Mouse (Mus musculus): Measurements from ENCODE around the gene Slc51b. TPM values are rescaled to one million over a fixed set of nuclear protein-coding genes. Genes with fewer than 3 reads are reported as not detected.

Gene Slc51b
- not detected in 2 replicates for polyA plus RNA-seq (2015; fragmentation: Nextera tagmentation; extraction: Ambion mirVana)

DNA sequence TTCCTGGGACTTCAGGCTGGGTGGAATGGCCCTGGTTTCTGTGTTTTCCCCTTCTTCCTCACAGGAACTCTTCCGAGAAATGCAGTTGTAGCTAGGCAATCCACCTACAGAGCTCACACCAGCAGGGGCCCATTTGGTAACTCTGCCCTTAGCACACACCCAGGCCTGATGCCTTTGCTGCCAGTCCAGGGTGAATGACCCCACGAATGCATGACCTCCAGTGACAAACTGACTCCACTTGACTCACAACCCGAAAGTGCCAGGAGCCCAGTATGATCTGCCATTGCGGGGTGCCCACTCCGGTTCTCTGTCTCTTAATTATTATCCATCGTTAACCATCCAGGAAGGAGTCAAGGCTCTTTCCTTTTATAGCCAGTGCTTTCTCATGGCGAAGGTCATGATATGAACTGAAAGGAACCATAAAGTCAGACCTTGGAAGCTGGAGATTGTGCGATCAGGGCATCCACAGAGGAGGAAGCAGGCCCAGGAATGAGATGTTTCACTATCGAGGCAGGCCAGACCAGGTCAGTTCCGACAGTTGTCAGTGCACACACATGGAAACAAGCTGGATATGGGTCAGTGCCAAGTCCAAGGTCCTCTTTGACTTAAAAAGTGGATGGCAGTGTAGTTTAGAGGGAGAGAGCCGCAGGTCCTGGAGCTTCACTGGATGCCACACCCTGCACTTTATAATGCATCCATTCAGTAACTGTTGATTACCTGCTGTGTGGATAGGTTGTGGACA lies at the start of gene Slc51b:
Slc51b (minus strand) TSS at position 196 of the 742 bp plus-strand sequence.
- Histone ChIP-seq H3K9ac (no peak within 1 kb of the TSS), H3K9me3 (replicated peaks) (no peaks in the 10 kb centered on the region), H3K36me3 (ENCODE audit: poor library complexity, severe bottlenecking) (no peaks in the 10 kb centered on the region), H3K4me1 (no peaks in the 10 kb centered on the region), H3K4me3 (no peak within 1 kb of the TSS), H3K4me2 (no peak within 1 kb of the TSS), H3K27ac (no peak within 1 kb of the TSS), H3K27me3 (no peaks in the 10 kb centered on the region)
- ATAC-seq, result no peak
- 79% methylated on average over 11 of the region's 11 CpGs for whole genome bisulfite sequencing

DNA sequence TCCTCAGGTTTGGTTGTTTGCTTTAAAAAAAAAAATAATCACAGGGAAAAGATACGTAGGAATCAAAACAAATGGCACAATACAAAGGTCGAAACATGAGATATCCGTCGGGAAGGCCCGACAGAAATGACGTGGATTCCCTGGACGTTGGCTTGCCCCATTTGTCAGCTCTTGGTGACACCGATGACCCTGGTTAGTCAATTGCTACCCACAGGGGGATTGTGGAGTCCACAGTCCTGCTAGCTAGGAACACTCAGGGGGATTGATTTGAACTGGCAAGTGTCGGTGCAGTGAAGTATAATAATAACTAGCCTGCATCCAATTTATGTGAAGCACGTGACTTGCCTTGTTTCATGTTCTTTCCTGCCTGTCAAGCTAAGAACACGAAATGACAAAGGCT lies 44.9 kb upstream of the Slc51b start:
- Histone ChIP-seq H3K27me3 (no peaks in the 10 kb centered on the region), H3K4me3 (no peak overlapping the region), H3K9ac (no peak overlapping the region; the same call in 1 of the 2 replicates), H3K4me2 (no peak overlapping the region), H3K9me3 (replicated peaks) (no peaks in the 10 kb centered on the region), H3K27ac (no peak overlapping the region), H3K36me3 (ENCODE audit: poor library complexity, severe bottlenecking) (peaks cover 64% of the 10 kb centered on the region), H3K4me1 (peaks cover 8% of the 10 kb centered on the region)
- WGBS, result 83% methylated on average over 11 of the region's 11 CpGs
- ATAC-seq, result no peak

DNA sequence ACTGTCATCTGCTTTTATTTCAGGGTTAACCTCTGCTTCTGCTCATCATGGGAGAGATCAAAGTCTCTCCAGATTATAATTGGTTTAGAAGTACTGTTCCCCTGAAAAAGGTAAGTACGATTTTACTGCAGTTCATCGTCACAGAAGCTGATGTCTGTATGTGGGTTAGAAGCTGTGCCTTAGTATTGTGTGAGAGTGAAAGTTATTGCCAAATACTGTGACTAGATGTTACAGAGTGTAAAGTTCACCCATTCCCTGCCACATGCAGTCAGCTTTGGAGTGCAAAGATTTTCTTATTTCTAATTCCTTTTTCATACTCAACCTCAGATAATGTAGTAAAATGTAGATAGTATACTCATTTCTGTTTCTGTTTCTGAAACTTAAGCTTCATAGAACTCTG lies 42.5 kb upstream of the Slc51b start:
- 96% methylated on average over 2 of the region's 2 CpGs for WGBS
- H3K27ac ChIP-seq, result no peak overlapping the region
- H3K4me3 ChIP-seq, result no peak overlapping the region
- no peak for ATAC-seq
- H3K9me3 ChIP-seq (replicated peaks), result no peaks in the 10 kb centered on the region
- H3K4me2 ChIP-seq, result no peak overlapping the region
- H3K9ac ChIP-seq, result no peak overlapping the region
- H3K36me3 ChIP-seq (ENCODE audit: poor library complexity, severe bottlenecking), result peaks cover 46% of the 10 kb centered on the region
- no peaks in the 10 kb centered on the region for H3K27me3 ChIP-seq
- H3K4me1 ChIP-seq, result peaks cover 21% of the 10 kb centered on the region

DNA sequence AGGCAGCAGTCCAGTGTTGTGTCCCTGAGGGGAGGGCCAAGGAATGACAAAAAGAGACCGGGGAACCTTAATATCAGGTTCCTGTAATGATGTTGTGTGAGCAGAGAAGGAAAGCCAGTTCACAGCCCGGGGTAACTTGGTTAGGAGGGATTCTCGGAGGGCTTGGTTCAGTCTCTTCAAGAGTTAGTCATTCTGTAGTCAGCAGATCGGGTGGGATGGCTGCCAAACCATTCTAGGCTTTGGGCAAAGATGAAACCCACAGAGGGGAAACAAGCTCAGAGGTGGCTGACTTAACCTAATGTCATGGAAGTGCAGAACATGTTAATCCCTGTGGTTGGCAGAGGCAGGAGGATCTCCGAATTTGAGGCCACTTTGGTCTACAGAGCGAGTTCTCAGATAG lies 41.4 kb upstream of the Slc51b start:
- Histone ChIP-seq H3K4me2 (no peak overlapping the region), H3K36me3 (ENCODE audit: poor library complexity, severe bottlenecking) (peaks cover 35% of the 10 kb centered on the region), H3K27ac (no peak overlapping the region), H3K4me1 (peaks cover 24% of the 10 kb centered on the region), H3K4me3 (no peak overlapping the region), H3K9me3 (replicated peaks) (no peaks in the 10 kb centered on the region), H3K27me3 (no peaks in the 10 kb centered on the region), H3K9ac (no peak overlapping the region)
- whole genome bisulfite sequencing, result 95% methylated on average over 6 of the region's 6 CpGs
- no peak for ATAC-seq

DNA sequence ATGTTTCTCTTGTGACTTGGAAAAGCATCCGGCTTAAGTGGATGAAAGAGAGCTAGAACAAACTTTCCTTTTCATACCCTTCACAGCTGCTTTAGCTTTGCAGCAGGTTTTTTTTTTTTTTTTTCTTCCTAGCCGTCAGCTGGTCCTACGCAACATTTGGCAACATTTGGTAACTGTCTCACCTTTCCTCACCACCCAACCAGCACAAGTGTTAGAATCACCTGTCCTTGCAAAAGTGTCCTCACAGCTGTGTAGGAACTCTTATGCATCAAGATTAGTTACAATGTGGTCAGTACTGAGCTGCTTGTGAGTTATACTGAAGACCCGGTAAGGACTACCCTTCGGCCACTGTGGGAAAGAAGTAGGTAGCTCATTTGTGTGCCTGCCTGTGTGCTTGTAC lies 39.8 kb upstream of the Slc51b start:
- H3K4me2 ChIP-seq, result no peak overlapping the region

DNA sequence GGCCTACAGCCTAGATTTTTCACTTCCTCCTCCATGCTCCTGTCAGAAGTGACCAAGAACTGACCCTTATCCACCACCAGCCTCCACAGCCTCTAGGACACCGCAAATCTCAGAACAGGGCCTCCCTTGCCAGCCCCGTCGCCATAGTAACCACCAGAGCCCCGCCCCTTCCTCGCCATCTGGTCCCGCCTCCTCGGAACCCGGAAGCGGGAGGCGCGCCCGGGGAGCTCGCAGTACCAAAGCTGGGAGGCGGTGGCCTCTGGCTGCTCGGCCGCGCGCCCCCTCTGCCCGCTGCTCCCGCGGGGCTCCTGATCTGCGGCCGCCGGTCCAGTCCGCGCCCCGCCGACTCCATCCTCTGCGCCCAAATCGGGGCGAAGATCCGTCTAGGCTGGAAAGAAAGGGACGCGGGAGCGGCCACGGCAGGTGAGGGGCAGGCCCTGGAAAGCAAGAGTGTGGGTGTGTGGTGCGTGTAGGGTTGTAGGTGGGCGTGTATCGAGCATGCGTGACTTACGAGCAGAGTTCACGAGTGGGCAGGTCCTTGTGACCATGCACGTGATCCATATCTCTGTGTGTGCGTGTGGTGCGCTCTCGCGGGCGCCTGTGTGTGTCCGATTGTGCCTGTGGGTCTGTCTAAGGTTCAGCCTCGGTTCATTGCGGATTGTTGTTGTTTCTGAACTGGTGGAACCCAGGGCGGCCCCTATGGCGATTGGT lies 38.1 kb upstream of the Slc51b start, which contains the start of gene Spg21:
Spg21 (plus strand) TSS at position 216 of the 711 bp plus-strand sequence.
- under 1% methylated on average over 49 of the region's 53 CpGs for WGBS
- no peaks in the 10 kb centered on the region for H3K9me3 ChIP-seq (replicated peaks)
- H3K4me1 ChIP-seq, result peaks cover 24% of the 10 kb centered on the region
- peak; percentile 97 for ATAC-seq
- H3K4me2 ChIP-seq, result peak within 1 kb of the TSS; percentile 71
- peak within 1 kb of the TSS; percentile 86 for H3K9ac ChIP-seq
- H3K27ac ChIP-seq, result peak within 1 kb of the TSS; percentile 77
- peaks cover 11% of the 10 kb centered on the region for H3K36me3 ChIP-seq (ENCODE audit: poor library complexity, severe bottlenecking)
- H3K27me3 ChIP-seq, result no peaks in the 10 kb centered on the region
- H3K4me3 ChIP-seq, result peak within 1 kb of the TSS; percentile 86

More for the DNA sequence above, 39.8 kb upstream of the Slc51b start:
- H3K4me3 ChIP-seq, result no peak overlapping the region
- H3K4me1 ChIP-seq, result peaks cover 24% of the 10 kb centered on the region
- H3K27me3 ChIP-seq, result no peaks in the 10 kb centered on the region
- H3K36me3 ChIP-seq (ENCODE audit: poor library complexity, severe bottlenecking), result peaks cover 24% of the 10 kb centered on the region
- no peak overlapping the region for H3K27ac ChIP-seq
- no peaks in the 10 kb centered on the region for H3K9me3 ChIP-seq (replicated peaks)
- H3K9ac ChIP-seq, result no peak overlapping the region
- 80% methylated on average over 5 of the region's 5 CpGs for WGBS
- no peak for ATAC-seq

DNA sequence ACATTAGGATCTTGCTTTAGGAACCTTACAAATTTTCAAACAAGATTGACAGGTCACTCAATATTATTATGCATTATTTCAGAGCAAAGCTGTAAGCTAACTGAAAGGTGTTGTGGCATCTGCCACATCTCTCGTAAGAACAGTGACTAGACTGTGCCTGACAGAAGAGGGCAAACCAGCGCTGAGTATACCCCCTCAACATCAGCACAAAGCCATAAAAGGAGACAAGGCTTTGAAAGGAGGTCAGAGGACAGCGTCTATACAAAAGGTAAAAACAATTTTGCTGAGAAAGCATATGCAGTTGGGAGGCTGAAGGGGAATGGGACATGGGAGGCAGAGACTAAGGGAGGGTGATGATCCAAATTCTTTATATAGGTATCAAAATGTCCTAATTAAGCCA lies 37.4 kb upstream of the Slc51b start:
- peaks cover 4% of the 10 kb centered on the region for H3K36me3 ChIP-seq (ENCODE audit: poor library complexity, severe bottlenecking)
- no peak; the same call in 1 of the 2 replicates for ATAC-seq
- H3K9ac ChIP-seq, result peak overlapping the region; percentile 86; the same call in 1 of the 2 replicates
- peak overlapping the region; percentile 86 for H3K4me3 ChIP-seq
- peak overlapping the region; percentile 77; the same call in 1 of the 2 replicates for H3K27ac ChIP-seq
- WGBS, result 52% methylated on average over 3 of the region's 3 CpGs
- H3K4me1 ChIP-seq, result peaks cover 24% of the 10 kb centered on the region
- H3K9me3 ChIP-seq (replicated peaks), result no peaks in the 10 kb centered on the region
- peak overlapping the region; percentile 71 for H3K4me2 ChIP-seq
- H3K27me3 ChIP-seq, result no peaks in the 10 kb centered on the region

DNA sequence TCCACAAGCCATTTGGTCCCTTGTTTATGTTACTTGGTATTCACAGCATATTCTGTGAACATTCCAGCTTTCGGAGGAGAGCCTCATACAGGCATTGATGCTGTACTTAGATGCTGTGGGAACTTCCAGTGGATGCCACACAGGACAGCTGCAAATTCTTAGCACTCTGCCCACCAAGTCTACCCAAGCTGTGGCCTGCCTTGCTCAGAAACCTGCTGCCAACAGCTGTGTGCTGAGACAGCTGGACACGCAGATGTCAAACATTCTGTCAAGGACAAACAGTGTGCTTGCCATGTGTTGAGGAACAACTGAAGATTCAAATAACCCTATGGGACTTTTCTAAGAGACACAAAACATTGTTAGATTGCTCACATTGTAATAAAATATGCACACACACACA lies 36.2 kb upstream of the Slc51b start:
- H3K27ac ChIP-seq, result no peak overlapping the region
- no peaks in the 10 kb centered on the region for H3K9me3 ChIP-seq (replicated peaks)
- no peak overlapping the region for H3K9ac ChIP-seq
- no peak overlapping the region for H3K4me2 ChIP-seq
- 0 out of 2 replicates have a peak, but pooled peaks cover 4% of the 10 kb centered on the region for H3K36me3 ChIP-seq (ENCODE audit: poor library complexity, severe bottlenecking)
- 87% methylated on average over 2 of the region's 2 CpGs for WGBS
- H3K4me3 ChIP-seq, result no peak overlapping the region
- peaks cover 24% of the 10 kb centered on the region for H3K4me1 ChIP-seq
- no peak for ATAC-seq
- no peaks in the 10 kb centered on the region for H3K27me3 ChIP-seq

DNA sequence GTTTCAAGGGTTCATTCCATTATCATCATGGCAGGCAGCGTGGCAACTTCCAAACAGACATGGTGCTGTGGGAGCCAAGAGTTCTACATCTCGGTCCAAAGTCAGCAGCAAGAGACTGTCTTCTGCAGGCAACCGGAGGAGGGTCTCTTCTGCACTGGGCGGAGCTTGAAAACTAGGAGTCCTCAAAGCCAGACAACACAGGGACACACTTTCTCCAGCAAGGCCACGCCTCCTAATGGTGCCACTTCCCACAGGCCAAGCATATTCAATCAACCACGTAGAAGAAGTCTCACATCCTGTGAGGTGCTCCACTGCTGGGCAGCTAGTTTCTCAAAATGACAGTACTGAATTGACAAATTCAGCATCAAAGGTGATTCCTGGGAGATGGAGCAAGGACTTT lies 25.2 kb upstream of the Slc51b start:
- no peak overlapping the region for H3K9ac ChIP-seq
- H3K4me2 ChIP-seq, result no peak overlapping the region
- no peak overlapping the region for H3K27ac ChIP-seq
- no peaks in the 10 kb centered on the region for H3K27me3 ChIP-seq
- 93% methylated on average over 6 of the region's 6 CpGs for WGBS
- H3K4me3 ChIP-seq, result no peak overlapping the region
- no peak for ATAC-seq
- H3K36me3 ChIP-seq (ENCODE audit: poor library complexity, severe bottlenecking), result peaks cover 77% of the 10 kb centered on the region
- H3K9me3 ChIP-seq (replicated peaks), result no peaks in the 10 kb centered on the region
- no peaks in the 10 kb centered on the region for H3K4me1 ChIP-seq

DNA sequence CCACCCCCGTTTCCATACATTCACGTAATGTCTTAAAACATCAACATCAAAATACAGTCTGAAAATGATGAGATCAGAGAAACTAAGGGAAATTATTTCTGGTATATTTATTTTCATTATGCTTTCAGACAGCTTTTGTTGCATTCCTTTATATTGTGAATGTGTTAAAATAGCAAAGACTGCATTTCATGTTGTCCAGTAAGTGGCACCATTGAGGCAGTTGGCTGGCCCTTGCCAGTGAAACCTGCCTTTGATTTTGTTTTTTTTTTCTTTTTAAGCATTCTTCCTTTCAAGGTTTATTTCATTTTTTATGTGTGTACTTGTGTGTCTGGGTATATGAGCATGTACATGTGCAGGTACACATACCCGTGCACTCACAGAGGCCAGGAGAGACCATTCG lies 21.9 kb upstream of the Slc51b start:
- Histone ChIP-seq H3K9me3 (replicated peaks) (no peaks in the 10 kb centered on the region), H3K4me1 (no peaks in the 10 kb centered on the region), H3K4me3 (no peak overlapping the region), H3K4me2 (no peak overlapping the region), H3K27me3 (no peaks in the 10 kb centered on the region), H3K27ac (no peak overlapping the region), H3K9ac (no peak overlapping the region), H3K36me3 (ENCODE audit: poor library complexity, severe bottlenecking) (peaks cover 72% of the 10 kb centered on the region)
- WGBS, result 94% methylated on average over 4 of the region's 4 CpGs
- no peak for ATAC-seq

DNA sequence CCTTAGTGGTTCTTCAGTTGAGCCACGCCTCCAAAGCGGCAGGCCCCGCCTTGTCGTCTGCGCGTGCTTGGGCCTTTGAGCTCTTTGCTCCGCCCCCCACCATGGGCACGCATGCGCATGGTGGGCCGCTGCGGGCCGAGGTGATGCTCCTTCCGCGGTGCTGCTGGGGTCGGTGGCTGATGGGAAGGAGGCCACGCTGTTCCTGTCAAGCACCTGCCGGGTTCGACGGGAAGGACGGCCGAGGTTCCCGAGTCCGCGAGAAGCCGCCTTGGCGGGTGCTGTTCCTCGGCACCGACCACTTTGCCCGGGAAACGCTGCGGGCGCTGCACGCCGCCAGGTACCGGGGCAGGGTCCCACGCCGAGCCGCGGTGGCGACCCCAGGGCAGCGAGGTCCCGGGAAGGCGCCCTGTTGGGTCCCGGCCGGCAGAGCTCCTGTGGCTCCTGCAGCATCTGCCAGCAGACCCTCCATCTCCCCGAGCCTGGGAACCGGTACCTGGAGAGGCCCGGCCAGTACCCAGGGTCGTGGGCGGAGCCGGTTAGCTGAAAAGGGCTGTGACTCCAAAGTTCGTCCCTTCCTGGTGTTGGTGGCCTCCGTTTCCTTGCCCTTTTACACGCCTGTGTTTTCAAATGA lies 13.0 kb upstream of the Slc51b start, which contains the start of gene Mtfmt:
Mtfmt (plus strand) TSS at position 112 of the 631 bp plus-strand sequence.
- Histone ChIP-seq H3K27me3 (no peaks in the 10 kb centered on the region), H3K36me3 (ENCODE audit: poor library complexity, severe bottlenecking) (peaks cover 19% of the 10 kb centered on the region), H3K4me2 (peak within 1 kb of the TSS; percentile 72), H3K4me1 (peaks cover 10% of the 10 kb centered on the region), H3K4me3 (peak within 1 kb of the TSS; percentile 97), H3K9me3 (replicated peaks) (no peaks in the 10 kb centered on the region), H3K9ac (peak within 1 kb of the TSS; percentile 91), H3K27ac (peak within 1 kb of the TSS; percentile 31; the same call in 1 of the 2 replicates)
- under 1% methylated on average over 54 of the region's 54 CpGs for WGBS
- ATAC-seq, result peak; percentile 93

DNA sequence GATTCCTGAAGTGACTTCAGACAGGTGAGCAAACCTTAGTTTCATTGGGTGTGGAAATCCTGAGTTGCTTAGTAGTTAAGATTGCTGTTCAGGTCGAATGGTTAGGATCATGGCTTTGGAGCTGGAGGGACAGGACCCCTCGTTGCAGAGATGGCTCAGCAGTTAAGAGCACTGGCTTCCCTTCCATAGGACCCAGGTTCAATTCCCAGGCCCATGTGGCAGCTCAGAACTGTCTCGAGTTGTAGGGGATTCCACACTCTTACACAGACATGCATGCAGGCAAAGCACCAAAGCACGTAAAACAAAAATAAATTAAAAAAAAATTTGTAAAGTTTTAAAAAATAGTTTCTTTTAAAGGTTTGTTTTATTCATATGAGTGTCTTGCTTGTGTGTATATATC lies 12.5 kb upstream of the Slc51b start:
- Histone ChIP-seq H3K9me3 (replicated peaks) (no peaks in the 10 kb centered on the region), H3K27me3 (no peaks in the 10 kb centered on the region), H3K9ac (no peak overlapping the region), H3K4me1 (peaks cover 10% of the 10 kb centered on the region), H3K4me2 (no peak overlapping the region), H3K27ac (no peak overlapping the region), H3K4me3 (no peak overlapping the region), H3K36me3 (ENCODE audit: poor library complexity, severe bottlenecking) (peaks cover 13% of the 10 kb centered on the region)
- ATAC-seq, result peak; percentile 50
- WGBS, result 74% methylated on average over 4 of the region's 4 CpGs

Measured in forebrain, embryonic 13.5 days (tissue).